Mouse (Mus musculus): ENCODE data around the gene Myzap. TPM values are rescaled to one million over a fixed set of nuclear protein-coding genes. Genes with fewer than 3 reads are reported as not detected.

Gene Myzap
- polyA plus RNA-seq, 1 experiment from 2014 or later = 7.9 TPM

DNA sequence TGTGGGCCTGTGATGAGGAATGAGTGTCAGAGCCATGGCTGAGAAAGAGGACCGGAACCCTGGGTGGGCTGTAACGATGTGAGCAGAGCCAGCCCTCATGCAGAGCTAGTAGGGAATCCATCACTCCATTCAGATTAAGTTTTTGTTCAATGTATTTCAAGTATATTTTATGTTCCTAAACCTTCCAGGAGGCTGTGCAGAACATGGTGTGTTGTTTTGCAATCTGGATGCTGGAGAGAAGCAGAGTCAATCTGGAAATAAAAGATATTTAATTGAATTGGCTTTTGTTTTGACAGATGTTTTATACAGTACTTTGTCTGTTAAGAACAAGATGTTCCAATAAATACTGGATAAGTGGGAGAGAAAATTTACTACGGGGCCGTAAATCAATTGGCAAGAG lies 135.4 kb downstream of the Myzap start:
- Histone ChIP-seq H3K4me3 (ENCODE audit: low read length) (no peak overlapping the region), H3K4me1 (ENCODE audit: control insufficient read depth, insufficient read depth, low read length) (no peaks in the 10 kb centered on the region), H3K4me2 (ENCODE audit: low read depth, low read length) (no peak overlapping the region), H3K9ac (ENCODE audit: low read depth, low read length) (no peak overlapping the region), H3K27ac (ENCODE audit: low read length) (no peak overlapping the region), H3K27me3 (replicated peaks; ENCODE audit: control insufficient read depth, insufficient read depth, low read length) (no peaks in the 10 kb centered on the region), H3K36me3 (ENCODE audit: control insufficient read depth, insufficient read depth, low read length) (no peaks in the 10 kb centered on the region), H3K9me3 (ENCODE audit: control insufficient read depth, low read length) (no peaks in the 10 kb centered on the region)
- WGBS = 46% methylated on average over 4 of the region's 4 CpGs
- no peak for ATAC-seq

Other genes with a start within 250 kb of the Myzap start
- 280 and 300 TPM in 2 replicates for gene Polr2m, start 106.4 kb downstream of the Myzap start, polyA plus RNA-seq (2015; fragmentation: Nextera tagmentation; extraction: Ambion mirVana)
- 6.0 and 7.0 TPM in 2 replicates for gene Cgnl1, start 179.2 kb upstream of the Myzap start, polyA plus RNA-seq (2015; fragmentation: Nextera tagmentation; extraction: Ambion mirVana)

Data from intestine, embryonic 16.5 days (tissue).